Mouse (Mus musculus) cortical plate, adult 2 months (tissue): ENCODE measurements around the gene Gys2. TPM values are rescaled to one million over a fixed set of nuclear protein-coding genes. Genes with fewer than 3 reads are reported as not detected.

Experiments
- H3K27ac ChIP-seq: fragments of 200-500 bp; 2 replicates; pipeline ENCODE4 v1.5.1; 2012; ENCODE audit warnings: low read length, control low read depth, inconsistent platforms; ENCODE audit not compliant: insufficient read depth
- H3K4me1 ChIP-seq: fragments of 200-500 bp; 2 replicates; pipeline ENCODE4 v1.6.1; 2011; ENCODE audit warnings: low read length; ENCODE audit not compliant: control insufficient read depth, insufficient read depth
- H3K4me3 ChIP-seq: fragments of 200-500 bp; 2 replicates; pipeline ENCODE4 v1.5.1; 2011; ENCODE audit warnings: mild to moderate bottlenecking, low read length, control low read depth; ENCODE audit not compliant: insufficient read depth
- CTCF ChIP-seq: fragments of 200-500 bp; IDR thresholded peaks from 2 replicates; pipeline ENCODE4 v1.5.1; 2011; ENCODE audit warnings: mild to moderate bottlenecking, control low read depth, low read length; ENCODE audit not compliant: insufficient read depth; ENCODE audit errors: extremely low read depth
- POLR2A ChIP-seq: fragments of 200-500 bp; IDR thresholded peaks from 2 replicates; pipeline ENCODE4 v1.6.1; 2011; ENCODE audit warnings: mild to moderate bottlenecking, low read length, control low read depth; ENCODE audit not compliant: insufficient read depth; ENCODE audit errors: extremely low read depth
- polyA plus RNA-seq: library from polyadenylated mRNA; depleted of rRNA; stranded (reverse); fragments of >200 nt; gene quantifications from 2 replicates; pipeline ENCODE4 v1.2.3, GENCODE M21; 2012

The Gys2 gene
- polyA plus RNA-seq, 1 experiment = not detected

- no peaks in the 10 kb centered on the region for H3K4me1 ChIP-seq
Observed at GRCm38 (mm10) chr6:142459017-142459678, 13.8 kb downstream of the Gys2 start.

GRCm38 (mm10) chr6:142458010-142458409 lies 14.9 kb downstream of the Gys2 start:
- Histone ChIP-seq H3K4me1 (no peaks in the 10 kb centered on the region), H3K27ac (no peak overlapping the region), H3K4me3 (no peak overlapping the region)
- TF ChIP-seq CTCF (no peak), POLR2A (no peak)

More at GRCm38 (mm10) chr6:142459017-142459678, 13.8 kb downstream of the Gys2 start:
- H3K4me3 ChIP-seq = no peak overlapping the region
- no peak for TF ChIP-seq POLR2A
- H3K27ac ChIP-seq = no peak overlapping the region

DNA sequence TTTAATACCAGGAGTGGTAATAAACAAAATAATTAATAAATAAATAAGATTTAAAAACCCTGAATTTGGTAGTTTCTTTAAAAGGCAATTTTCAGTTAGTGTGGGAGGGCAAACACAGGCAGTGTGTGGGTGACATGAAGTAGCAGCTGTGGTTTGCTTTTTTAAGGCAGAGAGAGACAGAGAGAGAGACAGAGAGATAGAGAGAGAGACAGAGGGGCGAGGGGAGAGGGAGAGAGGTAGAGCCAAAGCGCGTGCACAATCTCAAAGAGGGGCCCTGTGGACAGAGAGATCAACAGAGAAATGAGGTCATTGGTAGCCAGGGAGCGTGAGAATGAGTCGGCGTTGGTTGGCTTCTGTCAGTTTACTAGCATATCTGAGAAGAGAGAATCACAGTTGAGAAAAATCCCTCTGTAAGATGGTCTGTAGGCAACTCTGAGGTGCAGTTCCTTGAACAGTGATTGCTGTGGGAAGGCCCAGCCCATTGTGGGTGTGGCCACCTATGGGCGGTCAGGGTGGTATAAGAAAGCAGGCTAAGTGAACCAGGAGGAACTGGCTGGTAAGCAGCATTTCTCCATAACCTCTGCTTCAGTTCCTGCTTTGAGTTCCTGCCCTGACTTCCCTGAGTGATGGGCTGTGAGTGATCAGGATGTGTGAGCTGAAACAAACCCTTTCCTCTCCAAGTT lies 17.5 kb downstream of the Gys2 start:
- no peaks in the 10 kb centered on the region for H3K4me1 ChIP-seq
- H3K4me3 ChIP-seq = no peak overlapping the region
- no peak overlapping the region for H3K27ac ChIP-seq
- TF ChIP-seq POLR2A (no peak), CTCF (no peak)

DNA sequence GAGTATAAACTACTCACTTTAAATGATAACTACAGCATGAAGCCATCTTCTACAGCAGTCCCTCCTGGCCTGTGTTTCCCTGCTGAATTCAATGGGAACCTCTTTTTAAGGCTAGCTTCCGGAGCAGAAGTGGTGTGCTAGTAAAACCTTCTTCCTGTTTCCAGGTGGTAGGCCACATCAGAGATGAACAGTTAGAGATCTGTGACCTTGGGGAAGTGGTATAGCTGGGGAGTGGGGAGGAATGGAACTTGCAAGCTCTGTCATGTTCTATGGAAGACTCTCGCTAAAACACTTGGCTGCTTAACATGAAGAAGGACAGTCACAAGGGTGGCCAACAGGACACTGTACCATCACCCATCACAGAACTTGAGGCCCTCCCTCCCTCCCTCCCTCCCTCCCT lies 19.6 kb downstream of the Gys2 start:
- Histone ChIP-seq H3K27ac (no peak overlapping the region), H3K4me1 (no peaks in the 10 kb centered on the region), H3K4me3 (no peak overlapping the region)
- TF ChIP-seq CTCF = no peak
- TF ChIP-seq POLR2A = no peak

DNA sequence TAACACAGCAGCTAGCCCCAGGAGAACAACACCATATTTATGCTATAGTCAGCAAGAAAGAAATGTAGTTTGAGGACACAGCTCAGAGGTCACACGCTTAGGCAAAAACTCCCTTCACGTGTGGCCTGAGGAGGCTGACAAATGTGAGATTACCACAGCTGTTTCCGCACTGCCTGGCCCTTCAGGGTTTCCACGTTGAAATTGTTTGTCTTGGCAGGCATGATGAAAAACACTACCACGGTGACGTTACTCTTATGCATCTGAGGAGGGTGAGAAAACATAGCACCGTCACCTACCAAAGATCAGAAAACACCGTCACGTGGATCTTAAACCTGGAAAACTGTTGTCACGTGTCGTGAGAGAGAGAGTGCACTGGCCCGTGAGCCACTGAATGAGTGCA lies 21.5 kb downstream of the Gys2 start:
- Histone ChIP-seq H3K4me1 (no peaks in the 10 kb centered on the region), H3K4me3 (no peak overlapping the region), H3K27ac (no peak overlapping the region)
- TF ChIP-seq POLR2A (no peak), CTCF (no peak)

GRCm38 (mm10) chr6:142429072-142429471 lies 43.8 kb downstream of the Gys2 start:
- Histone ChIP-seq H3K4me1 (no peaks in the 10 kb centered on the region), H3K27ac (no peak overlapping the region), H3K4me3 (no peak overlapping the region)
- TF ChIP-seq POLR2A (no peak), CTCF (no peak)

GRCm38 (mm10) chr6:142424976-142425375 lies 47.9 kb downstream of the Gys2 start:
- no peak overlapping the region for H3K4me3 ChIP-seq
- no peak overlapping the region for H3K27ac ChIP-seq
- no peak for TF ChIP-seq POLR2A
- TF ChIP-seq CTCF = no peak

GRCm38 (mm10) chr6:142414597-142414996 lies 58.3 kb downstream of the Gys2 start:
- no peaks in the 10 kb centered on the region for H3K4me1 ChIP-seq
- no peak overlapping the region for H3K4me3 ChIP-seq
- no peak for TF ChIP-seq CTCF
- TF ChIP-seq POLR2A = no peak
- no peak overlapping the region for H3K27ac ChIP-seq

More at GRCm38 (mm10) chr6:142424976-142425375, 47.9 kb downstream of the Gys2 start:
- H3K4me1 ChIP-seq = no peaks in the 10 kb centered on the region

GRCm38 (mm10) chr6:142413845-142414244 lies 59.1 kb downstream of the Gys2 start:
- Histone ChIP-seq H3K4me1 (no peaks in the 10 kb centered on the region), H3K27ac (no peak overlapping the region), H3K4me3 (no peak overlapping the region)
- TF ChIP-seq CTCF (no peak), POLR2A (no peak)

- Histone ChIP-seq H3K4me1 (no peaks in the 10 kb centered on the region), H3K27ac (no peak within 1 kb of the TSS), H3K4me3 (no peak within 1 kb of the TSS)
- TF ChIP-seq CTCF (no peak), POLR2A (no peak)
Observed at GRCm38 (mm10) chr6:142412906-142413491, 59.9 kb downstream of the Gys2 start, which contains the start of gene Spx. TSS of gene Spx (plus strand) at chr6:142413441.
